In the genomic region with DNA sequence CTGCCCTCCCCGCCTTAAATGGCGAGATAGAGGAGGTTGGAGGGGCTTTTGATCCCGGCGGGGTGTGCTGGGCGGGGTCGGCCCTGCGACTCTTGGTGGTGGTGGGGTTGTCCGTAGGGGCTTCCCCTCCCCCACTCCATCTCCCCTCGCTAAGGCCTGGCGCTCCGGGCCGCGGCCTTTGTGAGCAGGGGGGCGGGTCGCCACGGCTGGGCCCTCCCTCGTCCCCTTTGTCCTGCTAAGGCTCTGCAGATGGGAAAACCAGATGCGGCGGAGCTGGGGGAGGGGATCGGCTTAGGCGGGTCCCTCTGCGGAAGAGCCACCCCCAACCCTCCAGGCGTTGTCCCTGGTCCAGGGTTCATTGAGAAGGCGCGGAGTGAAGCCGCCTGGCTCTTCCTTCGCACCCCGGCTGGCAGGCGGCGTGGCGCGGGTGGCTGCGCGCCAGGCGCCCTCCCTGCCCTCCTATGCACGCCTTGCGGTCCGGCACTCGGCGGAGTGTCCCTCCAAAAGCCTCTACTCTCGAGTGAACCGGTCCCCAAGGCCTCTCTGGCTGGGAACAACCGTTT, we compare ENCODE assay signal across 8 mouse cellular contexts. TPM values are rescaled to one million over a fixed set of nuclear protein-coding genes. Genes with fewer than 3 reads are reported as not detected.
DNase-seq lines count a peak whose midpoint lies in the region; ATAC-seq and TF ChIP-seq lines count a peak whose summit lies in the region.

No protein-coding gene starts in this region.

- no peaks in the 10 kb centered on the region for H3K9me3 ChIP-seq in embryonic facial prominence, embryonic 10.5 days
- H3K9me3 ChIP-seq in heart, embryonic 11.5 days (replicated peaks; ENCODE audit: control insufficient read depth, low read length): no peaks in the 10 kb centered on the region
- no peaks in the 10 kb centered on the region for H3K9me3 ChIP-seq in kidney, embryonic 15.5 days (replicated peaks)

- H3K36me3 ChIP-seq in embryonic facial prominence, embryonic 10.5 days (replicated peaks): peaks cover 50% of the 10 kb centered on the region
- H3K36me3 ChIP-seq in heart, embryonic 11.5 days (ENCODE audit: control insufficient read depth, insufficient read depth, low read length): peaks cover 5% of the 10 kb centered on the region
- peaks cover 17% of the 10 kb centered on the region for H3K36me3 ChIP-seq in kidney, embryonic 15.5 days

- H3K9ac ChIP-seq in heart, embryonic 11.5 days (ENCODE audit: low read depth, low read length): peak overlapping the region; percentile 96
- peak overlapping the region; percentile 84 for H3K9ac ChIP-seq in kidney, embryonic 15.5 days

- H3K4me2 ChIP-seq in heart, embryonic 11.5 days: peak overlapping the region; percentile 87
- peak overlapping the region; percentile 76 for H3K4me2 ChIP-seq in kidney, embryonic 15.5 days

- no peak for DNase-seq in layer of hippocampus, adult 2 months (ENCODE audit: low spot score in 2 of 2)
- no peak for DNase-seq in layer of hippocampus, adult 8-10 months (ENCODE audit: low spot score in 2 of 2)
- peak; percentile 96 for DNase-seq in embryonic facial prominence, embryonic 10.5 days (ENCODE audit: low spot score)
- peak; percentile 24 to 34 for DNase-seq in lung, adult 18-20 months
- peak; percentile 47 for DNase-seq in ovary, postnatal 14 days (ENCODE audit: low spot score)

- H3K27ac ChIP-seq in layer of hippocampus, adult 2 months: peak overlapping the region; percentile 94
- H3K27ac ChIP-seq in embryonic facial prominence, embryonic 10.5 days (replicated peaks): peak overlapping the region; percentile 99
- peak overlapping the region; percentile 95 for H3K27ac ChIP-seq in heart, embryonic 11.5 days (ENCODE audit: low read depth, low read length)
- H3K27ac ChIP-seq in kidney, embryonic 15.5 days: peak overlapping the region; percentile 98

- peaks cover 52% of the 10 kb centered on the region for H3K4me1 ChIP-seq in embryonic facial prominence, embryonic 10.5 days
- peaks cover 28% of the 10 kb centered on the region for H3K4me1 ChIP-seq in heart, embryonic 11.5 days (ENCODE audit: control insufficient read depth, insufficient read depth, low read length)
- H3K4me1 ChIP-seq in kidney, embryonic 15.5 days: peaks cover 54% of the 10 kb centered on the region

- TF ChIP-seq CTCF in layer of hippocampus, adult 2 months (conservative IDR thresholded peaks at IDR 0.05): no peak

- peaks cover 17% of the 10 kb centered on the region for H3K27me3 ChIP-seq in embryonic facial prominence, embryonic 10.5 days (replicated peaks; ENCODE audit: low read depth, poor library complexity, severe bottlenecking)
- H3K27me3 ChIP-seq in heart, embryonic 11.5 days (ENCODE audit: control insufficient read depth, insufficient read depth, low read length): no peaks in the 10 kb centered on the region
- no peaks in the 10 kb centered on the region for H3K27me3 ChIP-seq in kidney, embryonic 15.5 days

- ATAC-seq in heart, embryonic 11.5 days (replicated peaks; ENCODE audit: insufficient number of reproducible peaks, low FRiP score, low TSS enrichment): peak; percentile 58
- peak; percentile 78 for ATAC-seq in kidney, embryonic 15.5 days (replicated peaks; ENCODE audit: low FRiP score)
- no peak for ATAC-seq in megakaryocyte progenitor cell, adult 5-6 weeks (replicated peaks; ENCODE audit: poor library complexity)

- peak overlapping the region; percentile 79 for H3K4me3 ChIP-seq in layer of hippocampus, adult 2 months
- H3K4me3 ChIP-seq in embryonic facial prominence, embryonic 10.5 days: peak overlapping the region; percentile 78
- H3K4me3 ChIP-seq in heart, embryonic 11.5 days (ENCODE audit: low read depth, low read length): peak overlapping the region; percentile 90
- H3K4me3 ChIP-seq in kidney, embryonic 15.5 days (replicated peaks): peak overlapping the region; percentile 60

- WGBS in embryonic facial prominence, embryonic 10.5 days: under 1% methylated on average over 43 of the region's 43 CpGs
- under 1% methylated on average over 38 of the region's 43 CpGs for WGBS in heart, embryonic 11.5 days (ENCODE audit: insufficient replicate concordance)
- WGBS in kidney, embryonic 15.5 days: under 1% methylated on average over 43 of the region's 43 CpGs

RNA-seq across cellular contexts. Expression of gene Fscn1, which starts 1.8 kb away (rescaled TPM):
- total RNA-seq in layer of hippocampus, adult 2 months (2021): 100 to 1,000 TPM; 172 to 173 TPM
- 100 to 1,000 TPM; 150 to 174 (median 163) TPM for total RNA-seq in layer of hippocampus, adult 8-10 months (2022)
- polyA plus RNA-seq in embryonic facial prominence, embryonic 10.5 days (2016; fragmentation: Nextera tagmentation; extraction: Ambion mirVana): 759 and 790 TPM in 2 replicates
- 180 and 186 TPM in 2 replicates for polyA plus RNA-seq in heart, embryonic 11.5 days (2014; fragmentation: Nextera tagmentation; extraction: Ambion mirVana)
- polyA plus RNA-seq in kidney, embryonic 15.5 days (2015; fragmentation: Nextera tagmentation; extraction: Ambion mirVana): 320 and 348 TPM in 2 replicates
- total RNA-seq in megakaryocyte progenitor cell, adult 5-6 weeks (2015): 0.20 TPM in 1 of 2 replicates, not detected in the other
- total RNA-seq in megakaryocyte progenitor cell, adult 5-6 weeks (2017): 0.10 TPM in 1 of 2 replicates, not detected in the other

RNA-seq across cellular contexts. Expression of gene Actb, which starts 55.4 kb away (rescaled TPM):
- total RNA-seq in layer of hippocampus, adult 2 months (2021): 1,000 to 10,000 TPM; 3,149 to 3,251 TPM
- 1,000 to 10,000 TPM; 2,836 to 3,420 (median 3,105) TPM for total RNA-seq in layer of hippocampus, adult 8-10 months (2022)
- 15,960 and 16,856 TPM in 2 replicates for polyA plus RNA-seq in embryonic facial prominence, embryonic 10.5 days (2016; fragmentation: Nextera tagmentation; extraction: Ambion mirVana)
- 7,480 and 8,290 TPM in 2 replicates for polyA plus RNA-seq in heart, embryonic 11.5 days (2014; fragmentation: Nextera tagmentation; extraction: Ambion mirVana)
- polyA plus RNA-seq in kidney, embryonic 15.5 days (2015; fragmentation: Nextera tagmentation; extraction: Ambion mirVana): 14,718 and 15,443 TPM in 2 replicates
- total RNA-seq in megakaryocyte progenitor cell, adult 5-6 weeks (2015): 5,014 and 5,318 TPM in 2 replicates
- 3,372 and 3,558 TPM in 2 replicates for total RNA-seq in megakaryocyte progenitor cell, adult 5-6 weeks (2017)

Comparison
In these comparisons a context has a peak if more than half of its experiments do, and no peak if none do; other contexts are left out.
1. DNase-seq: peak in embryonic facial prominence, embryonic 10.5 days (single experiment), lung, adult 18-20 months (2 of 2) and ovary, postnatal 14 days (single experiment); none in layer of hippocampus, adult 2 months (0 of 2) and layer of hippocampus, adult 8-10 months (0 of 2).
2. RNA of gene Fscn1, which starts 1.8 kb away (total RNA-seq): 172 to 173 TPM in layer of hippocampus, adult 2 months and 150 to 174 TPM in layer of hippocampus, adult 8-10 months; 0.10 to 0.20 TPM in megakaryocyte progenitor cell, adult 5-6 weeks; every median in the first group is over 100 times any median in the second.
3. Peak in every context shown above with its lines, with median percentiles within 50 percentile points of each other: H3K27ac ChIP-seq and H3K4me3 ChIP-seq.